Mouse (Mus musculus) myocyte (in vitro differentiated cells): Measurements from ENCODE around the gene Tgif2. TPM values are rescaled to one million over a fixed set of nuclear protein-coding genes. Genes with fewer than 3 reads are reported as not detected.

Experiments
- H3K27me3 ChIP-seq: one replicate; pipeline ENCODE4 v1.6.1; 2011; ENCODE audit not compliant: control insufficient read depth, insufficient read depth, insufficient read length
- H3K36me3 ChIP-seq: one replicate; pipeline ENCODE4 v1.6.1; 2011; ENCODE audit not compliant: control insufficient read depth, insufficient read depth
- H3K4me2 ChIP-seq: one replicate; pipeline ENCODE4 v1.6.1; 2011; ENCODE audit warnings: low read depth, control low read depth
- H3K4me3 ChIP-seq: one replicate; pipeline ENCODE4 v1.5.1; 2011; ENCODE audit warnings: mild to moderate bottlenecking, control low read depth, moderate library complexity
- H3K79me2 ChIP-seq: one replicate; pipeline ENCODE4 v1.6.1; 2011; ENCODE audit not compliant: control insufficient read depth, insufficient read depth
- H3ac ChIP-seq: one replicate; pipeline ENCODE4 v1.6.1; 2011; ENCODE audit not compliant: control insufficient read depth, insufficient read length
- CEBPB ChIP-seq: IDR thresholded peaks from 2 replicates; pipeline ENCODE4 v1.6.1; 2011; ENCODE audit warnings: mild to moderate bottlenecking, moderate library complexity; ENCODE audit not compliant: poor library complexity, insufficient read depth, severe bottlenecking
- E2F4 ChIP-seq: IDR thresholded peaks from one replicate; pipeline ENCODE4 v1.6.1; 2011; ENCODE audit warnings: mild to moderate bottlenecking, control low read depth, moderate library complexity; ENCODE audit not compliant: insufficient read depth
- MAX ChIP-seq: IDR thresholded peaks from one replicate; pipeline ENCODE4 v1.6.1; 2011; ENCODE audit warnings: low read depth, mild to moderate bottlenecking, control low read depth
- MYOD1 ChIP-seq, 3 experiments: IDR thresholded peaks; one replicate each; pipeline ENCODE4 v1.6.1; 2011; ENCODE audit warnings: control low read depth in 2 of 3, low read depth in 2 of 3, mild to moderate bottlenecking in 2 of 3, moderate library complexity in 1 of 3; ENCODE audit not compliant: insufficient read length in 2 of 3, control insufficient read depth in 1 of 3
- MYOG ChIP-seq, 3 experiments: IDR thresholded peaks; one replicate each; pipeline ENCODE4 v1.6.1; 2011; ENCODE audit warnings: control low read depth in 2 of 3, low read depth in 2 of 3, mild to moderate bottlenecking in 2 of 3; ENCODE audit not compliant: insufficient read length in 2 of 3, control insufficient read depth in 1 of 3, insufficient read depth in 1 of 3
- POLR2A ChIP-seq: IDR thresholded peaks from one replicate; pipeline ENCODE4 v1.6.1; 2011; ENCODE audit warnings: low read depth, mild to moderate bottlenecking, control low read depth, moderate library complexity; ENCODE audit not compliant: insufficient read length
- POLR2AphosphoS2 ChIP-seq: IDR thresholded peaks from one replicate; pipeline ENCODE4 v1.6.1; 2011; ENCODE audit warnings: low read depth, control low read depth; ENCODE audit not compliant: insufficient read length
- REST ChIP-seq: IDR thresholded peaks from one replicate; pipeline ENCODE4 v1.6.1; 2011; ENCODE audit warnings: mild to moderate bottlenecking, control low read depth, moderate library complexity; ENCODE audit not compliant: insufficient read depth, insufficient read length
- SRF ChIP-seq: IDR thresholded peaks from one replicate; pipeline ENCODE4 v1.6.1; 2011; ENCODE audit warnings: low read depth; ENCODE audit not compliant: control insufficient read depth, insufficient read length
- TCF12 ChIP-seq: IDR thresholded peaks from one replicate; pipeline ENCODE4 v1.6.1; 2011; ENCODE audit warnings: mild to moderate bottlenecking, control low read depth; ENCODE audit not compliant: poor library complexity, insufficient read depth, severe bottlenecking
- TCF3 ChIP-seq: IDR thresholded peaks from one replicate; pipeline ENCODE4 v1.6.1; 2011; ENCODE audit warnings: low read depth, control low read depth; ENCODE audit not compliant: insufficient read length
- USF1 ChIP-seq: IDR thresholded peaks from one replicate; pipeline ENCODE4 v1.6.1; 2011; ENCODE audit warnings: low read depth, mild to moderate bottlenecking, control low read depth, moderate library complexity
- polyA plus RNA-seq: library from polyadenylated mRNA; unstranded; fragments of >200 nt; fragmentation: generic; extraction: Trizol; gene quantifications from one replicate; pipeline ENCODE4 v1.2.1, GENCODE M21; 2012; ENCODE audit warnings: missing spikeins

Gene Tgif2
- polyA plus RNA-seq, 1 experiment: 11.2 TPM

- Histone ChIP-seq H3K36me3 (no peaks in the 10 kb centered on the region), H3ac (no peak overlapping the region), H3K79me2 (no peaks in the 10 kb centered on the region), H3K4me3 (no peak overlapping the region), H3K4me2 (no peak overlapping the region), H3K27me3 (no peaks in the 10 kb centered on the region)
- TF ChIP-seq POLR2A (no peak), REST (no peak), TCF3 (no peak), E2F4 (no peak), SRF (no peak), POLR2AphosphoS2 (no peak), CEBPB (no peak), MYOD1 (IDR thresholded peaks at IDR 0.05; ENCODE audit: control insufficient read depth in 1 of 3, insufficient read length in 2 of 3, low read depth in 2 of 3) (no peak), TCF12 (no peak), MYOG (IDR thresholded peaks at IDR 0.05; ENCODE audit: control insufficient read depth in 1 of 3, insufficient read depth in 1 of 3, insufficient read length in 2 of 3, low read depth in 2 of 3) (no peak), USF1 (no peak), MAX (no peak)
These were observed 35.2 kb upstream of the Tgif2 start for GRCm38 (mm10) chr2:156804589-156804988.

GRCm38 (mm10) chr2:156806886-156807285 is 32.9 kb upstream of the Tgif2 start:
- H3K4me2 ChIP-seq: no peak overlapping the region
- no peak for TF ChIP-seq MAX
- H3K36me3 ChIP-seq: no peaks in the 10 kb centered on the region
- no peaks in the 10 kb centered on the region for H3K27me3 ChIP-seq
- H3ac ChIP-seq: no peak overlapping the region
- no peaks in the 10 kb centered on the region for H3K79me2 ChIP-seq
- no peak overlapping the region for H3K4me3 ChIP-seq

- Histone ChIP-seq H3ac (no peak overlapping the region), H3K4me3 (no peak overlapping the region), H3K4me2 (no peak overlapping the region), H3K79me2 (no peaks in the 10 kb centered on the region), H3K36me3 (no peaks in the 10 kb centered on the region), H3K27me3 (no peaks in the 10 kb centered on the region)
- no peak for TF ChIP-seq TCF12
- TF ChIP-seq MAX: no peak
- no peak for TF ChIP-seq E2F4
- TF ChIP-seq MYOD1 (IDR thresholded peaks at IDR 0.05; ENCODE audit: control insufficient read depth in 1 of 3, insufficient read length in 2 of 3, low read depth in 2 of 3): no peak
- no peak for TF ChIP-seq TCF3
- no peak for TF ChIP-seq POLR2AphosphoS2
- no peak for TF ChIP-seq REST
- no peak for TF ChIP-seq CEBPB
- no peak for TF ChIP-seq MYOG (IDR thresholded peaks at IDR 0.05; ENCODE audit: control insufficient read depth in 1 of 3, insufficient read depth in 1 of 3, insufficient read length in 2 of 3, low read depth in 2 of 3)
- no peak for TF ChIP-seq SRF
- no peak for TF ChIP-seq USF1
- TF ChIP-seq POLR2A: no peak
These were observed 30.2 kb upstream of the Tgif2 start for GRCm38 (mm10) chr2:156809579-156809978.

- Histone ChIP-seq H3K27me3 (no peaks in the 10 kb centered on the region), H3ac (no peak overlapping the region), H3K79me2 (no peaks in the 10 kb centered on the region), H3K4me2 (no peak overlapping the region), H3K4me3 (no peak overlapping the region), H3K36me3 (no peaks in the 10 kb centered on the region)
- no peak for TF ChIP-seq SRF
- TF ChIP-seq E2F4: no peak
- TF ChIP-seq POLR2AphosphoS2: no peak
- no peak for TF ChIP-seq TCF3
- TF ChIP-seq POLR2A: no peak
These were observed 29.1 kb upstream of the Tgif2 start for GRCm38 (mm10) chr2:156810716-156811115.

GRCm38 (mm10) chr2:156811556-156811955 is 28.3 kb upstream of the Tgif2 start:
- Histone ChIP-seq H3K27me3 (no peaks in the 10 kb centered on the region), H3K4me2 (no peak overlapping the region), H3ac (no peak overlapping the region), H3K79me2 (no peaks in the 10 kb centered on the region), H3K36me3 (no peaks in the 10 kb centered on the region), H3K4me3 (no peak overlapping the region)
- TF ChIP-seq TCF12: no peak
- TF ChIP-seq SRF: no peak
- TF ChIP-seq E2F4: no peak
- TF ChIP-seq MYOD1 (IDR thresholded peaks at IDR 0.05; ENCODE audit: control insufficient read depth in 1 of 3, insufficient read length in 2 of 3, low read depth in 2 of 3): no peak
- no peak for TF ChIP-seq USF1
- no peak for TF ChIP-seq MYOG (IDR thresholded peaks at IDR 0.05; ENCODE audit: control insufficient read depth in 1 of 3, insufficient read depth in 1 of 3, insufficient read length in 2 of 3, low read depth in 2 of 3)
- no peak for TF ChIP-seq POLR2A
